Mouse (Mus musculus) telencephalon, adult 2 months (tissue): ENCODE results near the gene Rnf138rt1.

ENCODE experiments used
- DNase-seq: peaks from one replicate; pipeline ENCODE4 v3.0.0-alpha.2; 2011; ENCODE audit warnings: low read depth, low spot score

Rnf138rt1 gene

GRCm38 (mm10) chrX:163760617-163761434 is at the start of gene Rnf138rt1:
Gene Rnf138rt1, minus strand, starts transcription at chrX:163761329.
- DNase-seq: peak; percentile 5

DNA sequence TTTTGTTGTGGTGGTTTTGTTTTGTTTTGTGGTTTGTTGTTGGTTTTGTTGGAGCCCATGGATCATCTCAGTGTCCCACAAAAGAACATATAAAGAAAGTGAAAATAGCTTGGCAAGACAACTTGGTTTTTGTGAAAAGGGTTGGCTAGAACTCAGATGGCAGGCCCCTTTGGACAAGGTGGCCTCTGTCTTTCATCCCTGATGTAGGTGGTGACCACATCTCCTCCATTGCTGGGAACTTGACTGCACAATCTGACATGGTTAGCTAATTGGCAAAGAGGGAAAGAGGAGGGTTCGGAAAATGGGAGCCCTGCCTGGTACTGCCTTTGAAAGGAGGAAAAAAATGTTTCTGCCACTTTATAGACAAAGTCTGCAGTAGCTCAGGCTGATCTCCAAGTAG is 46.1 kb upstream of the Rnf138rt1 start:
- no peak for DNase-seq

DNA sequence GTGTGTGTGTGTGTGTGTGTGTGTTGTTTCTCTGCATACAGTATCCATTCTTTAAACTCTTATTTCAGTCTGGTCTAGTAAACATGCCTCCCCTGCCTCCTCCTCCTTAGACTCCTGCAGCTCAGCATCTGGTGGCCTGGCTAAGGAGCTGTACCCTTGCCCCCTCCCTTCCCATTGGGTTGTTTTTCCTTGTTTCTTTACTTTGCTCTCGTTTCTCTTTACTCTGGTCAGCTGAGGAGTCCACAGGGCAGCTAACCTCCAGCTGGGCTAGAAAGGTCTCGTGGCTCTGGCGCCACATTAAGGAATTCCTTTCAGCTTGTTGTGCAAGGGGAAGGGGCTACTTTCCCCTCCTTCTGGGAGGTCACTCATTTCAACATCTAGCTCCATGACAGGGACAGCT is 5.2 kb upstream of the Rnf138rt1 start:
- DNase-seq: no peak

DNA sequence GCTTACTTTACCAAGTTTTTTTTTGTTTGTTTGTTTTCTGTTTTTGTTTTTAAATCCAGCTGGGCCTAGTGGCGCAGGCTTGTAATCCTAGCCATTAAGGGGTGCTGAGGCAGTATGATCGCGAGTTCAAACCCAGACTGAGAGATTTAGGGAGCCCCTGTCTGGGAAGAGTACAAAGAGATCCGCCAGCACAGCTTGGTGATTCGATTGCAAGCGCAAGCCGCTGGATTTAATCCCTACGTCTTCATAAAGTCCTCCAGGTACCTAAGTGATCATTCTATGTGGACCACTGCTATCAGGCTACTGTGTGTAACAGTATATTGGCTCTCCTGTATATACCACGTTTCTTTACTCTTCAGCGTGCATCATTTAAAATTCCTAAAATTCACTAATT is 303 bp upstream of the Rnf138rt1 start:
- DNase-seq: no peak

GRCm38 (mm10) chrX:163745996-163746395 is 15.1 kb downstream of the Rnf138rt1 start:
- no peak for DNase-seq

GRCm38 (mm10) chrX:163743896-163744295 is 17.2 kb downstream of the Rnf138rt1 start:
- no peak for DNase-seq

- DNase-seq: no peak
Measured at GRCm38 (mm10) chrX:163738904-163739303, 22.2 kb downstream of the Rnf138rt1 start.

DNA sequence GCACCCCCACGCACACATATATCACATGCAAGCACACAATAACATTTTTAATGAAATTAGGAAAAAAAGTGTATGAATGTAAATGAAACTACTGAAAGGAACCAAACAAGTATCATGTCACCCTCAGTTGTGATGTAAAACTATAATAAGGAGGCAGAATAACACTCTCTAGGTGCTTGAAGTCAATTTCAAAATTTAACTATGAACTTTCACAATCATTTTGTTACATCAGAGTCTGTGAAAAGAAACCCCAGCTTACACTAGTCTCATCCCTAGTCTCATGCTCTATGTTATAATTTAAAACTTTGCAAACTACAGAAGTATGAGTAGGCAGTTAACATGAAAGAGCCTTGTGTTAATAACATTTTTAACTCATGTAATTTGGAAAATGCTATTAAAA is 27.0 kb downstream of the Rnf138rt1 start:
- DNase-seq: no peak

- DNase-seq: no peak
Measured at GRCm38 (mm10) chrX:163723630-163724029, 37.5 kb downstream of the Rnf138rt1 start.

- DNase-seq: no peak
Measured at GRCm38 (mm10) chrX:163722785-163723577, 38.1 kb downstream of the Rnf138rt1 start.

DNA sequence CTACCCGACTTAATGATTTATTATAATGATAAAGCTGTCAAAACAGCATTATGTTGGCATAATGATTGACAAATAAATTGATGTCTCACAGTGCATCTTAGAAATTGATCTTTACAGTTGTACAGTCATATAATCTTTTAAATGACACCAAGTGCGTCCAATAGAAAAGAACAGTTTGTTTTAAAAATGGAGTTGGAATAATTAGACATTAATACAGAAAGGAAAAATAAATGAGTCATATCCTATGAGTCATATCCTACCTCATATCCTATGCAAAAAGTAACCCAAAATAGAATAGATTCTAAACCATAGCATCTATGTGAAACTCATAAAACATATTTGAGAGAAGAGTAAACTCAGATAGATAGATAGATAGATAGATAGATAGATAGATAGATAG is 40.5 kb downstream of the Rnf138rt1 start:
- no peak for DNase-seq
